Mouse (Mus musculus) embryo, embryonic 9.5 days (tissue): ENCODE results near the gene Smco1.
A peak's percentile ranks its signal among the peaks of the same experiment; 100 is the strongest.
"Not testable (repeated sequence)": the region's sequence is repeated elsewhere in the genome, so short reads cannot be mapped to it uniquely, and the experiment has no call there.

Experiments
- DNase-seq: peaks from one replicate; pipeline ENCODE4 v3.0.0-alpha.2; 2017; ENCODE audit errors: extremely low spot score

Gene Smco1

DNA sequence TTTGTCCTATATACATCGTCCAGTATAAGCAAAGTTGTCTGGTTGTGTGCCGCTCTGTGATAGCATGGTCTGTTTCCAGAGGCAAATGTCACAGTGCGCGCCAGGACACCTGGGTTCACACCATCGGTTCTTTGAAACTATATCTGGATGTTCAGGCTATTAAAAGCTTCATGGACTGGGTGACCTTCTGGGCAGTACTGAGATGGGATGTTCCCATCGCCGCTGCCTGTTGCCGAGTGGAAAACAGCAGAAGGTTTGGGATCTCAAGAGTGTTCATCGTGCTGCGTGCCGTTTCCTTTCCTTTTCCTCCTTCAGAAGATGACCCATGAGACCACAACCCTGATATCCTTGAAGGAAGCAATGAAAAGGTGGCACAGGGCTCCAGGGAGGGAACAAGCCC is at the start of gene Smco1:
TSS of gene Smco1 (plus strand) at position 178 of the 400 bp plus-strand sequence.
- no peak for DNase-seq

DNA sequence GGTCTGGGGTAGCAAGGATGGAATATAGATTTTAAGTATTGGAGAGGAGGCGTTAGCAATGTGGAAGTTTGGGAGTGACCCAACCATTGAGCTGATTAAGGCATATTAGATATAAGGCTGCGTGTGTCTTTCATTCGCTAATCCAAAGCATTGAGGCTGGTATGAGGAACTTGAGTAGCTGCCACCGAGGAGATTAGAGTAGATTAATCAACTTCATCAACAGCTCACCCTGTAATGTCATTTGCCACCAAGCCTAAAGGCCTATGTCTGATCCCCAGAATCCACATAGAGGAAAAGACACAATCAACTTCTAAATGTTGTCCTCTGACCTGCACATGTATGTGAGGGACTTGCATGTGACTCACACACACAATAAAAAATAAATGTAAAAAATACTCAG is 49.5 kb upstream of the Smco1 start:
- no peak for DNase-seq

DNA sequence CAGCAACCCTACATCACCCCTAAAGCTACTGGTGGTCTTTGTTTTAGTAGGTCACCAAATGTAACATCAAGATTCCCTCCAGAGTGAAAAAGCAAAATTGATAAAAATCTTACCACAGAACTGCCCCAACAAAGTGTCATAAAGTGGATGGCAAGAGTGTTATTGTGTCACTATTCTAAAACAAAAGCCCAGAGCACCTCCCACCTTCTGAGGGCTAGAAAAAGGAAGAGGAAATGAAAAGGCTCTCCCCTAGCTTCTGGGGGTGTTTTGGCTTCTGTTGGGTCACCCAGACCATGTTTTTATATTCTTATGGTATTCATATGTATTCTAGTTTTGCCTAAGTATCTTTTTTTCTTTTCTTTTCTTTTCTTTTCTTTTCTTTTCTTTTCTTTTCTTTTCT is 48.9 kb upstream of the Smco1 start:
- DNase-seq, result no peak

DNA sequence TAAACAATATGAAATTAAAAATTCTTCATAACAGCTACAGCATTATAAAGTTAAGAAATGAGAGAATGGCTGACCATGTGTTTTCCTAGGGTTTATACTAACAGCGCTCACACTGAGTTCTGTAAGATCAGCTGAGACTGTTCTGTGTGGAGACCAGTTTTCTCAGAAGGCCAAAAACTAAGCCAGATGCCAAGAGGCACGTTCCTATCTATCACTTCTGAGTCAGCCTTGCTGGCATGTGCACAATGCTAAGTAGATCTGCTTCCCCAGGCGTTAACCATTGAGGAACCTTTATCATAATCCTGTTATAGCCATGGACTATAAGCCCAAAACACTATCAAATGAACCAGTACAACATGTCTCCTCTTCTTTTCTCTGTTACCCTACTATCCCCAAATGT is 39.2 kb upstream of the Smco1 start:
- DNase-seq, result not testable (repeated sequence)

DNA sequence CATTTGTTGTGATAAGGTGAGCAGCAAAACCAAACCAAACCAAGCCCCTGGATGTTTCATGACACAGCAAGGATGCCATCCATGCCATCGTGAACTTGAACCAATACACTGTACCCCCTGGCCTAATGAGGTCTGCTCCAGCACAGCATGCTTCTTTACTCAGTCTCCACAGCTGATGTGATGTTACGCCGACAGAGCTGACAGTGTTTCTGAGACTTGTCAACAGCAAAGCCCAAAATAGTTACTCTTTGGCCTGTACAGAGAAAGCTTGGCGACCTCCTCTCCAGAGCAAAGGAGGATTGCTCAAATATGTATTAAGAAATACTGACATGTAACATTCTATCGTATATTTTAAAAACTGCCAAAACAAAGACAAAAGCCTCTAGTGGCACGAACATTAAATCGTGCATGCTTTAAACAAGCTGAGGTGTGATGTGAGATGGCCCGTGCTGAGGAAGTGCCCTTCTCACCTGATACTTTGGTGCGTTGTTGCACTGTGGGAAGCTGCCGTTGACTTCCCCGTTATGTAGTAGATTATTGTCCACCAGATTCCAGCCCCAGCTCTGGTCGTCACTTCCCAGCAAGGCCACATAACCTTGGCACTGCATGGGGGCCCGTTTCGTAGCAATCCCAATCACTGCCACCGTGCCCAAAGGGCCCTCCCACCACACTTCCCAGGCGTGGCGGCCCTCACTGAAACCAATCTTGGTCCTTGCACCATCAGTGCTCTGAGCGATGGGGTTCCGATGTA is 33.2 kb upstream of the Smco1 start:
- DNase-seq, result no peak

DNA sequence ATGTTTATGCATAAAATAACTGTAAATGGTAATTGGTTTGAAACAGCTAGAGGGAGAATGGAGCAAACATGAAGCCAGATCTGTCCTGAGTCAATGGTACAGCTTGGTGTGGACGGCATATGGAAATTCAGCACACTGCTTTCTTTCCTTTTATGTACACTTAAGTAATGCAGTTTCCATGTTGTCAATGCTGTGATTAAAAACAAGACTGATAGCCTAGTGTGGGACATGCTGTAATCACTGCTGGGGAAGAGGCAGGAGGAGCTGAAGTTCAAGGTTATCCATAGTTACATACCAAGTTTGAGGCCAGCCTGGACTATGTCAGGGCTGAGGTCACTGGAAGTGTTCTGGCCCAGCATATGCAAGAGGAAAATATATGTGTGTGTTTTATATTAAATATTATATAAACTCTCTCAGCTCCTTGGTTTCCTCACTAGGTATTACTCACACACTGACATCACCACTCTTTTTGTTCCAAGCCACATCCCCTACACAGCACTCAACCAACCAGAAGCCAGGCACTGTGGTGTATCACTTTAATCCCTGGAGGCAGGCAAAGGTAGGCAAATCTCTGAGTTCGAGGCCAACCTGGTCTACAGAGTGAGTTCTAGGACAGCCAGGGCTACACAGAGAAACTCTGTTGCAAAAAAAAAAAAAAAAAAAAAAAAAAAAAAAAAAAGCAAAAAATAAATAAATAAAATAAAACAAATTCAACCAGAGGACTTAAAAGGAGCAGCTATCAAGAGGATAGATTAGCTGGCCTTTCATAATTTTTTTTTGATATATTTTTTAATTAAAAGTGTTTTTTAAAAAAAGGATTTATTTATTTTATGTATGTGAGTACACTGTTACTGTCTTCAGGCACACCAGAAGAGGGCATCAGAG is 31.6 kb upstream of the Smco1 start:
- no peak for DNase-seq

DNA sequence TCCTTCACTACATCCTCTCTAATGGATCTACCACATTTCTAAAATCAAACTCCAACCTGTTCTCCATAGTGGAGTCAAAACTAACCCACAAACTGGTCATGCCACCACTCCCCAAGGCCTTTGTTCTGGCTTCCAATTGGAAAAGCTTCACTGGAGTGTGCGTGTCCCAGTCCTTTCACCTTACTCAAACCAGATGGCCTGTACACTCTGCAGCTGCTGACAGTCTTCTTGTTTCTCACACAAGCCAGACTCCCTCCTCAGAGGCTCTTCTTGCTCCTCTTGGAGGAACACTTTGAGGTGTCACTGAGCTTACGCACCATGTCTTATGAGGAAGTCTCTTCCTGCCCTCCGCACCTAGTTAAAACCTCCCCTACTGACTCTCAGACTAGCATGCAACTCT is 27.4 kb upstream of the Smco1 start:
- no peak for DNase-seq

DNA sequence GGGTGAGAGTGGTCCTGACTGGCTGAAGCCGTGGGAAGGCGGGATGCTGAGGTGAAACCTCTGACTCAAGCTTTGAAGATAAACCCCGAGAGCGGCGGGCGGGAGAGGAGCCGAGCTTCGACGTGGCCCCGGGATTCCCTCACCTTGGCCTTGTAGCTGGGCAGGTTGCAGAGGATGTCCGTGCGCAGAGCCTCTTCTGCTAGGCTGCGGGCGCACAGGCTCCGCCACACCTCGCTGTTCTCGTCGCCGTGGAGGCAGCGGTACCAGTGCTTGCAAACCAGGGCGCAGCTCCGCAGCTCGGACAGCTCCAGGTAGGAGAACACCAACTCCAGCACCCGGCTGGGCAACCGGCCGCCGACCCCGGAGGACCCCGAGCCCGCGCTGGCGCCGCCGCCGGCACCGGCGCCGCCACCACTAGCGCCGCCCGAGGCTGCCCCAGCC is 24.9 kb upstream of the Smco1 start:
- peak; percentile 73 for DNase-seq

DNA sequence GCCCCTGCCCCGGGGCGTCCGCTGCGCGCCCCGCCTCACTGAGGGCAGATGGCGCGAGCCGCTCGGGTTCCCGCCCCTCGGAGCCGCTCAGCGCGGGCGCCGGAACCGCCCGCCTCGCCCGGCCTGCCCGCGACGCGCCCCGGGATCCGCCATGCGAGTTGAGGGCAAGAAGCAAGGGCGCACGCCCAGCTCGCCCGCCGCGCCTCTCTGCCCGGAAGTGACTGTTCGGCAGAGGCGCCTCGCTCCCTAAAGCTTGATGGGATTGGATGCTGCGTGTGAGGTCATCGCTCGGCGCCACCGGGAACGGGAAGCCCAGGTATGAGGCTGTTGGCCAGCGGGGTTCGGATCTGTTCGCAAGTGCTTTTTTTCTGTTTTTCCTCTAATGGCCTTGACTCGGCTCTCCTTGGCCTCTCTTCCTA is 24.3 kb upstream of the Smco1 start, which contains the start of the genes Fbxo45 and Wdr53:
TSS of gene Fbxo45 (minus strand) at position 207 of the 419 bp plus-strand sequence.
TSS of gene Wdr53 (plus strand) at position 276 of the 419 bp plus-strand sequence.
- DNase-seq, result peak; percentile 95

DNA sequence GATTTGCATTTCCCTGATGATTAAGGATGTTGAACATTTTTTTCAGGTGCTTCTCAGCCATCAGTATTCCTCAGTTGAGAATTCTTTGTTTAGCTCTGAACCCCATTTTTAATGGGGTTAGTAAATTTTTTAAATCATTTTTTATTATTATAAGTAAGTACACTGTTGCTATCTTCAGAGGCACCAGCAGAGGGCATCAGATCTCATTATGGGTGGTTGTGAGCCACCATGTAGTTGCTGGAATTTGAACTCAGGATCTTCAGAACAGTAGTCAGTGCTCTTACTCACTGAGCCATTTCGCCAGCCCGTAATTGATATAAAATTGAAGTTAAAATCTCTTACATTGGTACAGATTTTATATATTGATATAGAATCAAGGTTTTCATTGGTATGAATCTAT is 7.0 kb upstream of the Smco1 start:
- not testable (repeated sequence) for DNase-seq

DNA sequence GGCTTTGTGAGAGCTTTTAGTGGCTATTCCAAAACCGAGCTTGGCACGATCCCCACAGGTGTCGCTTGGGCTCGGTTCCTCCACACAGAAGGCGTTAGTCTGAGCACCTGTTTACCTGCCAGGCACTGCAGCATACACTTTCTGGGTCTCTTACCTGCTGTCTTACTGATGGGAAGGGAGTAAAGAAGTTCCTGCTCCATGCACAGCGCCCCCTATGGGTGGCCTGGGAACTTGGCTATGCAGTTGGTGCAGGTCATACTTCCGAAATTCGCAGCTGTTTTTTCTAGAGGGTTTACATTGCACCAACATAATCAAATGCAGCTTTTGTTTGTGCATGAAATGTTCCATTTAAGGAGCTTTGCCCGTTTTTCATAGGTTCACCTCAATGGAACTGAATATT is 2.1 kb downstream of the Smco1 start:
- DNase-seq, result no peak

DNA sequence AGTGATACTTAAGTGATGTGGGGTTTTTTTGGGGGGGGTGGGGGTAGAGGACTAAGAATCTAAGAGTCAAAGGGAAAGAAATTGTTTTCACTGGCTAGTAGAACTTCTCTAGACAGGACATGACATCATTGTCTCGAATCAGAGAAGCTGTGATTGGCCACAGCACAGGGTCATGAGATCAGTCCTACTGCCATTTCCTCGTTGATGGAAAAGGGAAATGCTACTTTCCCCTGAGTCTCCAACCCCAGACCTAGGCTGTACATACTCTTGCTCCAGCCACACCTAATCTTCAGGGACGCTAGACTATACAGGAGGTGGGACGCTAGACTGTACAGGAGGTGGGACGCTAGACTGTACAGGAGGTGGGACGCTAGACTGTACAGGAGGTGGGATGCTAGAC is 3.8 kb downstream of the Smco1 start:
- DNase-seq, result no peak

DNA sequence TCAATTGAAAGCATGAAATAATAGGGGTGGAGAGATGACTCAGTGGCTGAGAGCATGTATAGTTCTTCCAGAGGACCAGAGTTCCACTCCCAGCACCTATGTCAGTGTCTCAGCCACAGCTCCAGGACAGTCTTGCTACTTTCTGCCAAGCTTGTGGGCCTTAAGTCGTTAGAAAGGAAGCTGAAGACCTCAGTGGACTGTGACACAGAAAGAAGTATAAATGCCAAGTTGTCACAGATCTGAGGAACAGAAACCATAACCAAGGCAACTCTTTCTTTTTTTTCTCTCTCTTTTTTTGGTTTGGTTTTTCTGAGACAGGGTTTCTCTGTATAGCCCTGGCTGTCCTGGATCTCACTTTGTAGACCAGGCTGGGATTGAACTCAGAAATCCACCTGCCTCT is 4.6 kb downstream of the Smco1 start:
- DNase-seq, result no peak

DNA sequence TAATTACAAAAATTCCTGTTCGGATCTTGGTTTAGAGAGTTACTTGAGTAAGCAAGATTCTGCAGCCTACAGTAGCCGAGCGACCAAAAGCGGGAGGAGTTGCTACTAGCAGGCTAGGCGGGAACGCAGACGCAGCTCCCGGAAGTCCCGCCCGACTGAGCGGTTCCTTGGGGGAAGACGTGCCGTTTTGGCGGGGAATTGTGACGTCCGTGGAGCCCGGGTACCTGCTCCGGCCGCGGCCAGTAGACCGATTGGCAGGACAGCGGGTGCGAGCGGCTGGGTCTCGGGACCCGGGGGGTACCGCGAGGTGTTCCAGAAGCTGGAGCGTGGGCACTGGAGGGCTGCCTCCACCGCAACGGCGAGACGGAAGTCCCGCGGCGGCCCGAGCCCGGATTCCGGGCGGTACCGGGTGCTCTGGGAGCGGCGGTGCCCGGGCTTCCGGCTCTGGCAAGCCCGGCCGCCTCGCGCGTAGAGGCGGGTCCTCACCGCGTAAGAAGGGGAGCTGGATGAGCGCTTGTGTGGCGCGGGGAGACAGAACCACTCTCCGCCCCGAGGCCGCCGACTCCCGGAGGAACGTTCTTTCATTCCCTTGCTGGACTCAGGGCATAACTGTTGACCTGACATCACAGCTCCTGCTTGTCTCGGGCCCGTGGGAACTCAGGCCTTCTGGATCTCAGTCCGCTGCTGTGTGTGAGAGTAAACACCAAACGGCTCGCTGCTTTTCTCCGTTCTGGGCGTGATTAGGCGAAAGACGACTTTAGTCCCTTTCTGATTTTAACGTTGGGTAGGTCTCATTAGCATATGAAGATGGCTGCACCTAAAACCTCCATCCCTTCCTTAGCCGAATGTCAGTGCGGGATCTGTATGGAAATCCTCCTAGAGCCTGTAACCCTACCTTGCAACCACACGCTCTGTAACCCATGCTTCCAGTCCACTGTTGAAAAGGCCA is 6.3 kb downstream of the Smco1 start, which contains the start of gene Rnf168:
TSS of gene Rnf168 (plus strand) at position 152 of the 949 bp plus-strand sequence.
- DNase-seq, result peak; percentile 91

DNA sequence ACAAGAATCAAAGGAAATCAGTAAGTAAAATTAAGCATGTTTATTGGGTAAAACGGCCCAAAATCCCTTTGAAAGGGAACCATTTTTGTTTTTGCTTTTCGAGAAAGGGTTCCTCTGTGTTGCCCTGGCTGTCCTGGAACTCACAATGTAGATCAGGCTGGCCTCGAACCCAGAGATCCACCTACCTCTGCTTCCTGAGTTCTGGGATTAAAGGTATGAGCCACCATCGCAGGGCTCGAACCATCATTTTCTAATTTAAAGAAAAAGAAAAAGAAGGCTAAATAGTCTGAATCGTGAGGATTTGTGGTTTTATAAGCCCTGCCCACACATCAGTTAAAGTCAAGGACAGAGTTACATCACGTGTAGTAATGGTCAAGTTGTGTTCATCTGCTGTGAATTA is 7.1 kb downstream of the Smco1 start:
- DNase-seq, result no peak

DNA sequence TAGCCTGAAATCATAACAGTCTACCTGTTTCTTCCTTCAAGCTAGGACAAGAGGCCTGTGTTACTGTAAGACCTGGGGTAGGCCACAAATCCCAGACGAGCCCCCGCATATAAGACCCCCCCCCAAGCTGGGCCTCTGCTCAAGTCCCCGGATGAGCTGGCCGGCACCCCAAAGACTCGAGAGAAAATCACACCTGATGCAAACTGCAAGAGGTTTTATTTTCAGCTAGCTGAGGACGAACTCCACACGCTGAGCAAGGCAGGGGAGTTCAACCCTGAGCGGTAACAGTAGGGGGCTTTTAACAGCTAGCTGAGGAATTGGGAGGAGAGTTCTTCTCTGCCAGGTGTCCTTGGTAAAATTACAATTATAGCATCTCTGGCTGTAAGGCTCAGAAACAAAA is 8.9 kb downstream of the Smco1 start:
- no peak for DNase-seq

DNA sequence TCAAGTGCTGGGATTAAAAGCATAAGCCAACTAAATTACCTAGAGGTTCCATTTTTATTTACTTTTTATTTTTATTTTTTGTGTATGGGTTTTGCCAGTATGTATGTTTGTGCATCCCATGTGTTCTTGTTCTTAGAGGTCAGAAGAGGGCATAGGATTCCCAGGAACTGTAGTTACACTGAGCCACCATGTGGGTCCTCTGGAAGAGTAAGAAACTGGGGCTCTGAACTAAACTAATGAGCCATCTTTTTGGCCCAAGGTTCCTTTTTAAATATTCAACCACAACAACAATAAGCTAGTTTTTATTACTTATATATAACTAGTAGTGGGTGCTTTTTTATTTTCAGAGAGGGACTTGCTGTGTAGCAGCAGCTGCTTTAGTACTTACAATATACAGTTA is 11.3 kb downstream of the Smco1 start:
- DNase-seq, result no peak

DNA sequence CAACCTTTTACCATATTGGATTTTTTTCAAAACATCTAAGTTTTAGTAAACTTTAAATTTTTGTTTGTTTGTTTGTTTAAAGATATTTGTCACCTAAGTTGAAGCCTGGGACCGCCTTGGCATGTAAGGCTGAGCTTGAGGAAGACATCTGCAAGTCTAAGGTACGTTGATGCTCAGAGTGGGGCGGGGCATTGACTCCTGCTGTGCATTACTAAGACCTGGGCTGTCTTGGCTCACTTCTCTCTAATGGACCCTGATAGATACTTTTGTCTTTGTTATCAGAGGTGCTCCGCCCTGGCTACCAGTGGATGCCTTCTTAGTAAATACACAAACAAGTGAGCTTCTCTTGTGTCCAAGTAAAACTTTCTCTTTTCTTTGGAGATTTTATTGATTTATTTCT is 20.6 kb downstream of the Smco1 start:
- no peak for DNase-seq

DNA sequence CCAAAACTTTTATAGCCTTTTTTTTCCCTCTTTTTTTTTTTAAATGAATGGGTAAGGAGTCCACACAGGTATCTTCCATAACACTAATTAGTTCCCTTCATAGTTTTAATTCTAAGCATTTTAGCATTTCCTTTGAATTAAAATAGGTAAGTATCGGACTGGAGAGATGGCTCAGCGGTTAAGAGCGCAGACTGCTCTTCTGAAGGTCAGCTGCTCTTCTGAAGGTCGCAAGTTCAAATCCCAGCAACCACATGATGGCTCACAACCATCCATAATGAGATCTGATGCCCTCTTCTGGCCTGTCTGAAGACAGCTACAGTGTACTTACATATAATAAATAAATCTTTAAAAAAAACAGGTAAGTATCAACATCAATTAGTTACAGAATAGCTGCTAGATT is 28.3 kb downstream of the Smco1 start:
- not testable (repeated sequence) for DNase-seq

DNA sequence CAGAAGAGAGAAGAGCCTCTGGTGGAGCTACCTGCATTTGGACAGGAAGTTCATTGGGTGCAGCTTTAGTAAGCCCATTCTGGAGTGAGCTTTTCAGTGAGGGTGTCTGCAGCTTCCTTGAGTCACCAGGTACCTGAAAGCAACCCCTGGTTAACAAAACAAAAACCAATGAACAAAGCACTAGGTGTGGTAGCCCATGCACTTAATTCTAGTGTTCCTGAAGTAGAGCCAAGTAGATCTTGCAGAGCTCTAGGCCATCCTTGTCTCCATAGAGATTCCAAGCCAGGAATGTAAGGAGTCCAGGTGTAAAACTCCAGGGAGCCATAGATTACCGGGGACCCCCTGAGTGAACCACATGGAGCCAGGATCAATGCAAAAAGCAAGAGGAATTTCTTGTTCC is 31.8 kb downstream of the Smco1 start:
- no peak for DNase-seq

DNA sequence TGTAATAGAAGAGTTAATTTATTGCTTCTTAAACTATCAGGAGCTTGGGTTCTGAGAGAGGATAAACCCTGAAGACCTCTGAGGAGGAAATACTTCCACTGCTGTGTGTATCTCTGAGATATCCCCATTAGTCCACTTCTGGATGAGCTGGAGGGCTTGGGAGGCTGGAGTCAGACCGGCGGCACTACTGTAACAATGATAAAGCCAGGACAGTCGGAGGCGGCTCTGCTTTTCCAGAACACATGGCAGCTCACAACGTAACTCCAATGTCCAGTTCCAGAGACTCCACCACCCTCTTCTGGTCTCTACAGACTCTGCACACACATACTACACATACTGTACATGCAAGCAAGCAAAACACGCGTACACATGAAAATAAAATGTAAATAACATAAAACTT is 32.6 kb downstream of the Smco1 start:
- DNase-seq, result no peak

DNA sequence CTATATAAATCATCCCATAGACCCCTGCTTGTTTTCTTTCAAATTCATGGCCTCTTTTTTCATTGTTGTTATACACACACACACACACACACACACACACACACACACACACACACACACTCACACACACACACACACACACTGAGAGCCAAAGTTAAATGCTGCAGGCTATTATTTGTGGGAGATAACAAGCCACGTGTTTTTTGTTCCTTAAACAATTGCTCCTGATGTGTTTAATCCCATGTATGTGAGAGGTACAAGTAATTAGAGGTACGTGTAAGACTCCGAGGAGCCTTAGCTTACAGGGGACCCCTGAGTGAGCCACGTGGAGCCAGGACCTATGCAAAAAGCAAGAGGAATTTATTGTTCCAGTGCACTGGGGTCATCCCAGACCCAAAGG is 40.7 kb downstream of the Smco1 start:
- no peak for DNase-seq
